Mouse (Mus musculus): ENCODE measurements at regions not wholly inside any gene's neighbourhood (a gene's known extent, or its start where the extent isn't known, plus 50 kb on each side); places are given as distances from the start of the nearest gene placed in this dataset.

DNA sequence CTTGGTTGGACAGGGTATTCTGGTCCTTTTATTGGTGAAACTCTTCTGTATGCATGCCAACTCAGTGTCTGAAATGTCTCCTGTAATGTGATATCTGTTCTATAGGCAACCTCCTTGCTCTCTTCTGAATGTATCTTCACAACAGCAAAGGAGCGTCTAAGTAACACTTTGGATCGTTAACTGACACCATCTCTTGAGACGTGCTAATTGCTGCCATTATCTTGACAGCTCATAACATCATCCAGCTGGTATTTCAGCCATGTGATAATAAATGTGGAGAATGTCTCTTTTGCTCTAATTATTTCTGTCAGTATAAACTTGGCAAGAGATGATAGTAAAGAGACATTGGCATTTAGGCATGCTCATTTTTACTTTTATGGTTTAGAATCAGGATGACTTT is 68.8 kb upstream of the Col8a1 start:
- DNase-seq: no peak

DNA sequence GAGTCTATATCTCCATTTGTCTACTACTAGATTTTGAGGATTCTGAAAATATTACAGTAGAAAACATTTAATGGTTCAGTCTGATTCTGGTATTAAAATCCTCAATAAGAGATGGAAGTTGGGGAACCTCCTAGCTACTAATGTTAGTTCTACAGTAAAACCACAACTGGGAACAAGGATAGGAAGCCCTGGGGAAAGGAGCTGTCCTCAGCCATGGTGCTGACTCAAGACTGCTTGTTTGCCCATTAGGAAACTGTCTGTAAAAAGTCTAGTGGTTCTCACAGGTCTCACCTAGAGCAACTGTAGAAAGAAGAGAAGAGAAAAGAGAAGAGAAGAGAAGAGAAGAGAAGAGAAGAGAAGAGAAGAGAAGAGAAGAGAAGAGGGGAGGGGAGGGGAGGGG is 90.9 kb upstream of the Col8a1 start:
- no peak for DNase-seq

DNA sequence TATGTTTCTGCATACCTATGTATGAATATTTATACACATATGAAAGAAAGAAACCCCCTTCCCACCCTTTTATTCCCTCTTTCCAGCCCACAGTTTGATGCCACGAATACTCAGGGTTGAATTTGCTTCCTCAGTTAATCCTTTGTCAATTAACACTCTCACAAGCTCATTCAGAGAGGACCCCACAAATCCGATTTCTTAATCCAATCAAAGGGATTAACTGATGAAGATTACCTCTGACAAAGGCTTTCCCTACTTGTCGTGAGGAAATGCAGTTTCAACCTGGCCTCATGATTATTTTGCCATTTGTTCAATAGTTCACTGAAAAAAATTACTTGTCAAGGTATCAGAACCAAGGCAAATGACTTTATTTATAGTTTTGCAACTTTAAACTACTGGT is 91.8 kb upstream of the Col8a1 start:
- DNase-seq: no peak

DNA sequence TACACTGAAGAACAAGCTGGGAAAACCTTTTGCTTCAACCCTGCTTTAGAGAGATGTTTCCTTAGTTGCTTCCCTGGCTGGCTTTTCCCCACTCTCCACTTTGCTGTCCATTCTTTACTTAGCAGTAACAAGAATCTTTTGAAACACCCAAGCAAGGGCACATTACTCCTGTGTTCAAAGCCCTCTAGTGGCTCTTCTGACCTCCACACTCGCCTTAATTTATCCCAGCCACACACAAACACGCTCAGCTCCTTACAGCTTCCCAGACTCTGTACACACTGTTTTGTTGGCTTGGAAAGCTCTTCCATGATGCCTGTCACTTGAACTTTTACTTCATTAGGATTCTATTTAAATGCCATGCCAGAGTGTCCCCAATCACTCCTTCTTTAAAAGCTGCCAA is 97.3 kb upstream of the Col8a1 start:
- DNase-seq: no peak

DNA sequence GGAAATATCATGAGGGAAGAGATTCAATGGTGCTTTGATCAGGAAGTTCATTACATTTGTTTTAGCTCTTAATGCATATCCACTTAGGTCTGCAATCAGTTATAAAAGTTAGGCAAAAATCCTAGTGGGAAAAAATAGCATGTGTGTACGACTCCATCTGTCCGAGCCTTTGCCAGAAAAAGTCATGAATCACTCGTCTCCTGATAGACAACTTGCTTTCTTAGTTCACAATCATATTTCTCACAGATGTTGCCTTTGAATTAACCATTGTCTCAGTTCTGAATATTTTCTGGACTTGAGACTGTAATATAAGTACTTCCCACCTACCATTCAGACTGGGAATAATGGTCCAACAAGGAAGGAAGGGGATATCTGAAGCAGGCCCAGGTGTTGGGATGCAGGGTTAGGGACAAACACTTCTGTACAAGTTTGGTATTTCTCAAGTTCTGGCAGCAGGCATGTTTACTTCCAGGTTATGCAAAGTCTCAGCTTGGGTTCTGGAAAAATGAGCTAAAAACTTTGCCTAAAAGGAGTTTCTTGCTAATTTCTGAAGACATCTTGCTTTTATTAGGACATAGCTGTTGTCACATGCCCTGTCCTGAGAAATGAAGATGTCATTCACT is 98.4 kb upstream of the Col8a1 start:
- no peak for DNase-seq

DNA sequence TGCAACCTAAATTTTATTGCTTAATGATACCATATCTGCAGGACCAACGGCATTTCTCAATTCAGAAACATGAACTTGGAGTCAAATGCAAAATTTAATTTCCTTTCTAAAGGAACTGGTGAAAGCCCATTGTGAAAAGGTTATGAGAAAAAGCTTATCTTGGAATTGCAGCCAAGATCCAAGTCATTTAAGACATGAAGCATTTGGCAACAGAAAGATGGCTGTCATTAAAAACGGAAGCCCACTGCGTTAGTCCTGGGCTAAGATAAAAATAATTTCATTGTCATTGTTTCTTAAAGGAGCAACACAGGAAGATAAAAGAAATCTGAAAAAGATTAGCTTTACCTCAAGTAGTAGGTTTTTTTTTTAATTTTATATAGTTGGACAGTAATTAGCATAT is 99.2 kb upstream of the Col8a1 start:
- DNase-seq: no peak

DNA sequence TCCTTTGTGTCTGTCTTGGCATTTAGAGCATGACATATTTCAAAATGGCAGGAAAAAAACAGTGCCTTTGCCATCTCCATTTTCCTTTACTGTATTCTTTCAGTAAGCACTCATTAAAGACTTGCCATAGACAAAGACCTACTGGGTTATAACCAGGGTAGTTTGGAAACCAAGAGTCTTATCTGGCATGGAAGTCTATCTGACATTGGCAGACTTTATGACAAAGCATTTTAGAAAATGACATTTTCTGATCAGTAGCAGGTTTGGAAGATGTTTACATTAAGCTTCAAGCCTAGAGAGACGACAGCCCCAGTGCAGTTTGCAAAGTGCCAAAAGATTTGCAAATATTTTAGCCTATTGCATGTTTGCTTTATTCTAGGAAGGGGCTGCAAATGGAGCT is 102.5 kb upstream of the Col8a1 start:
- no peak for DNase-seq

DNA sequence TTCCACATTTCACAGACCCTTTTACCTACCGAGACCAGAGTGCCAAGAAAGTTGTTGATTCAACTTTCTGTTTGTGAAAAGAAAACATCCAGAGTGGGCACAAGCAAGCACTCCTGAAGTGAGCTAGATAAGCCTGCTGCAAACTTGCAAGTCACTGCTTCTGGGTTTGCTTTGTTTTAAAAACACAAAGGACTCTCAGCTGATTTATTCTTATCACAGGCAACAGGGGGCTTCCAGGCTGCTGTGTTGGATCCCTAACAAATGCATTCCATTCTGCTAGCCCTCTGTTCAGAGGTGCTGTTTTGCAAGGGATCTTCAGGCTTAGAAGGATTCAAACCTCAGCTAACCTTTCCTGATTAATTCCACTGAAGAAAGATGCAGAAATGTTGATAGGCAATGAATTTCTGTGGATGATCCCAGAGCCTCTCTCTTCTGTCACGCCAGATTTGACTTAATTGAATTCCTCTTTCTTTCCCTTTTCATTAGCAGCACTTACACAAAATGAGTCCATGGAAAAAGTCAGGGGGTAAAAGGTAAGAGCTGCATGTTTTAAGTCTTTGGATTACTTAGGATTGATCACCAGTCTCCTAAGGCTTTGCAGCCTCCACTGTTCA is 103.7 kb upstream of the Col8a1 start:
- no peak for DNase-seq

DNA sequence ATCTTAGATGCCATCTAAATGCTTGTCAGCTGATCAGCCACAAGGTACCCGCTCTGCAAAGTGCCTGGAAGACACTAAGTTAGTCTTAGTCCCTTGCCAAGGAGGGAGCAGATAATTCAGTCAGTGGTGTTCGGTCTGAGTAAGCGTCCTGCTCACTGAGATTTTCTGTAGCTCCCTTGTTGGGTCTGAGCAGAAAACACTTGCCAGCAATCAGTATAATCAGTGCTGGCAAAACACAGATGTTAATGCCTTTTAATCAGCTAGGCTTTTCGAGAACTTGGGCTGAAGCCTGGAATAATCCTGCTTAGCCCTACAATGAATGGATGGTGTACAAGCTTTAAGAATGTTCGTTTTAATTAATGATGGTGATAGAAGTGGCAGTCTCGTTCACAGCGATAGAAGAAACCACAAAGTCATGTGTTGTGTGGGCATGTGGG is 104.2 kb upstream of the Col8a1 start:
- no peak for DNase-seq

DNA sequence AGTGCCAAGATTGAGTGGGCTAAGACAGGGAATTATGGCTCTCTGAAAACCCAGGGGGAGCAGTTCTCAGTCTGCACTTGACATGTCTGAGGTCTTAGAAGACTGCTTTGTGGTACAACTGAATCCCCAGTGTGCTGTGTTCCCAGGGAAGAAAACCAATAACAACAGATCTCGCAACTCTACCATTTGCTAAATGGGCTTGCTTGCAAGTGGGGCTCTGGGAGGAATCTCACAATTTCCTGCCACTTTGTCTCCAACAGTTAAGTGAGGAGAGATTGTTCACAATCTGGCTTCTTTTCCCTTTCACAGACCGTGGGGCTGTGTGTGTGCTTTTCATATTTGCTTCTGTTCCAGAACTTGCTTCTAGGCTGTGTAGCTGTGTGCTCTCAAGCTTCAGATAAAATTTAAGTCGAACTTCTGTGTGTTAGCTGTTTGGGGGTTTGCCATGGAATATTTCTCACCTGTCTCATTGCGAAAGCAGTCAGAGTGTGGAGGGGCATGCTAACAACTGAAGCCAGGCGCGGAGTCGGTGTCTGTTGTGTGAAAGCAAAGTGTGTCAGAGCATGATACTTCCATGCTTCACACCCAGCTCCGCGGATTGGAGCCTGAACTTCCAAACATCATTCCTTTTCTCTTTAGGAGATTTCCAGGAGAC is 108.8 kb upstream of the Col8a1 start:
- DNase-seq: no peak

DNA sequence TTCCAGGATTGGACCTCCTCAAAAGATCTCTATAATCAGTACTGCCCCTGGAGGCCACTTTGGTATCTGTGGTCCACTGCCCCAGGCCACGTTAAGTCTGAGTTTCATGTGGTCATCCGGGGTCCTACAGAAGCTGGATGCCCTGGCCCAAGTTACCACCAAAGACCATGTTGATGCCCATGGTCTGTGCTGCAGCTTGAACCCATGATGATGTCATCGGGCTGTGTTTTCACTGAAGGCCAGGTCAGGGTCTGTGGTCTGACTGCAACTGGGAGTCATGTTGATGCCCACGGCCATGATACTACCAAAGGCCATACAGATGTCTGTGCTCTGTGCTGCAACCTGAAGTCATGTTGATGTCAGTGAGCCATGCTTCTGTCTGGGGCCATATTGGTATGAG is 122.3 kb upstream of the Col8a1 start:
- no peak for DNase-seq

DNA sequence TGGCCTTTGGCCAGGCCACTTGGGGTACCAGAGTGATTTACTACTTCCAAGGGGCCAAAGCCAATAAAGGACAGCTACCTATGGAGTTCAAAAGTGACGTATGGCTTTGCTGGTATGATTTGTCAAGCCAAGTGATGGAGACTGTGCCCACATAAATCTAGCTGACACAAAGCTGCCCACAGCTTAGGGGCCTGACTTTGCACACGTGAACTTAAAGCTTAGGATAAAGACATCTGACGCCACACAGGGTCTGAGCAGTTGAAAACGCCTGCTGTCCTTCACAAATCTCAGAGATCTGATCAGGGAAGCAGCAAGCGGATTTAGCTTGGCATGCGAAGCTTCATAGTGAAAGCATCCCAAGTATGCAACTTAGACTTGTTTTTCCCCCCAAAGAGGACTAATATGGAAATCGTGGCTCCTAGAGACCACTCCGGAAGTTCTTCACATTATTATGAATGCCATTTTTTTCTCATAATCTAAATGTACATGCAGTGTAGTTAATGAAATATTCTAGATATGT is 127.1 kb upstream of the Col8a1 start:
- no peak for DNase-seq

DNA sequence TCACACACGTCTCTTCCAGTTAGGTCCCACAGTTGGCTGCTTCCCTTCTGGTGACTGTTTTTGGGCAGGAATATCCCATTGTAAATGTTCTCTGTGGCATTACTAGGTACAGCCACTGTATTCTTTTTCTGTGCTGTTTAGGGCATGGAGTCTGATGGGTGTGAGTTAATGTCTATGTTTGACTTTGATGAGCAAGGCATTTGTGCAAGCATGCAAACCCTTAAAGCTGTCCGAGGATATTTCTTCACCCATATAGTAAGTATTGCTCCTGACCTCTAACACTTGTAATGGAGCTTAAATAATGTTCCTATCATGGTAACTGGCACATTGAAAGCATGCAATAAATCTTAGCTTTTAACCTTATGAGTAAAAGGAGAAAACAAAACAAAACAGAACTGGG is 133.6 kb upstream of the Col8a1 start:
- DNase-seq: no peak

DNA sequence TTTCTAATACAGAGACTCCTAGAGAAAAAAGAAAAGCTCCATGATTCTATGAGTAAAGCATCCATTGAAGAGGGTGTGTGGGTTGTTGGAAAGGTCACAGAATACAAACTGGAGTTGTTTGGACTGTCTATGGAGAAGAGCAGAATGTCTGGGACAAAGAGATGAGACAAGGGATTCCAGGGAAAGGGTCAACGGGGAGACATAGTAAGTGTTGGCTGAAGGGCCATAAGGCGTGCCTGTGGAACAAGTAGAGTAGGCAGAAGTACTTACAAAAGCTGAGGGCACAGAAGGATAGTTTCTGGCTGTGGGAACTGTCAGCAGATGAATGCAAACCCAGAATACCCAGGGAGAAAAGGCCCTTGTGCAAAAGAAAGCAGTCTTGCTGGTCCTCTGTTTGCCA is 134.0 kb upstream of the Col8a1 start:
- no peak for DNase-seq

DNA sequence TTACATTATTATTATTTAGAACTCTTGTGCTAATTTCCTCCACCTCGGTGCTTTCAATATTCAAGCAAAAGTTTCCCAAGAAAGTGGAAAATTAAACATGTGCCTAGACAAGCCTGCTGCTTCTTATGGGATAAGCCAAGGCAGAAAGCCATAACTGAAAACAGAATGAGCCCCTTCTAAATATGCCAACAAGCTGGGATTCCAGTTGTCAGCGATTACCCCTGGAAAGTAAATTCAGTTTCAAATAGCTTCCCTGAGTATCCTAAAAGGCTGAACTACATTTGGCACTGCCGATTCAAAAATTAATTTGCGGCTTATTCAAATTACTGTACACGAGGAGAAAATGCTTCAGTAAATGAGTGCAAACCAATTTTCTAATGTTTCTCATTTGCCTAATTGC is 135.6 kb upstream of the Col8a1 start:
- no peak for DNase-seq

DNA sequence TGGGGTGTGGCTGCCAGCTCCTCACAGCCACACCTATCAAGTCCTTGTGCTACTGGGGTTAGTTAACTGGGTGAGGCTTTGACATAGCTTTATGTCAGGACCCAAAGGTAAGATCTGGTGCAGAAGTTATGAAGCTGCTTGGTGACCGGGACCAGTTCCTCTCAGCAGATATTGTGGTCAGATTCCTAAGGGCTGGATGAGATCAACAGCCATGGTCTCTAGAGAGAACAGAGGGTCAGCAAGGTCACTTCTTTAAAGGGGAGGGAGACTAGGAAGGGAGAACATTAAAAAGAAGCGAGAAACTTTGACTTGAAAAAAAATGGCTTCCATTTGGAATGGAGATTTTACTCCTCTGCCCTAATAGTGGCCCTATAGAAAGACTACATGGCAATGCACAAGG is 138.6 kb upstream of the Col8a1 start:
- DNase-seq: no peak

DNA sequence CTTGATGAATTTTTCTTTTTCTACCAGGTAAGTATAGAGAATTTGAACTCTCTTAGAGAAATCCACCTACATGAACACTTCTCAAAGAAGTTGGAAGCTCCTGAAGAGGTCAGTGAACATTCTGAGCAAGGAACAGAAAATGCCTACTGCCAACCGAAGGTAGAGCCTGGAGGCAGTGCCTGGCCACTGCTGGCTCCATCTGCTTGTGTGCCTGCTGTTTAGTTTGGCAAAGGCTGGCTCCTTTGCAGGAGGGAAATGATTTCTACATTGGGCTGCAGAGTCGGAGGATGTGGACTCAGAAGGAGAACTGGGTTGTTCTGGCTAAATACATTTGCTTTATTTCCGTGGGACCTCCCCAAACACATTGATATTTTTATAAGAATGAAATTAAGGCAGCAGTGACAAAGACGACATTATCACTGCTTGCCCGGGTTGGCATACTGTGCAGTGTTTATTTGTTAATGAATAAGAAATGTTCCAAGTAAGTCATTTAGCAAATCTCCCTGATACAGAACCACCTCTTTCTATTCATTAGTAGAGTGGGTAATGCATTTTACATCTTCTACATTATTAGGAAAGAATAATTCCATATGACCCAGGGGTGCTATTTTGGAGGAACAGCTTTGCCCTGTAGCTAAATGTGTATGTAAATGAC is 139.3 kb upstream of the Col8a1 start:
- DNase-seq: no peak

DNA sequence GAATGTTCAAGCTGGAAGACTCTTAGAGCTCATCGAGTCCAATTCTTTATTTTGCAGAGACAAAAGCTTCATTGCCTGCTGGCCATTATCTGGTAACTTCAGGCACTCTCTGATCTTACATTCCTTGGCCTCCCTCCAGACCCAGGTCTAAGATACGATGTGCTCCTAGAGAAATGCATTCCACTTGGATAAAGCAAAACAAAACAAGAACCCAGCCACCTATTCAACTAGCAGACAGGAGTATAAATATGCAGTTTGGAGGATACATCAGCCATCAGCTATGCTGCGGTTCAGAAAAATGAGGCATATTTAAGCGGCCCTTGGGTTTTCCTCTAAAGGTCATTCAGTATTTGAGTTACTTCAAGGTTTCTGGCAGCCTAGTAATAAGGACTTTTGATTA is 146.5 kb upstream of the Col8a1 start:
- no peak for DNase-seq

DNA sequence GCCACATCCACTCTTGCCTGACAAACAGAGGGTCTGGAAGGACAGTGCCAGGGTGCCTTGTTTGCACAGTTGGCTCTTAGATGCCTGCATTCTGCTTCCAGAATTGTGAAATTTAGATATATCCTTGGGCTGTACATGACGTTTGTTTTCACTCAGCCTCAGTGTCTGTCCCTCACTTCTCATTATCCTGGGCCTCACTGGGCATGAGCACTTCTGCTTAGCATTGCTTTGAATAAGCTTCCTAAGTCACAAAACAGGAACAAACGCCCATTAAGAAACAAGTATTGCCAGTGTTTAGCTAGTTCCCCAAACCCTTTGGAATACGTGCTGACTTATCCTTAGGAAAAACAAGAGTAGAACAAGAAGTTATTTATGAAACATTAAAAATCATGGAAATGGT is 148.0 kb upstream of the Col8a1 start:
- no peak for DNase-seq

DNA sequence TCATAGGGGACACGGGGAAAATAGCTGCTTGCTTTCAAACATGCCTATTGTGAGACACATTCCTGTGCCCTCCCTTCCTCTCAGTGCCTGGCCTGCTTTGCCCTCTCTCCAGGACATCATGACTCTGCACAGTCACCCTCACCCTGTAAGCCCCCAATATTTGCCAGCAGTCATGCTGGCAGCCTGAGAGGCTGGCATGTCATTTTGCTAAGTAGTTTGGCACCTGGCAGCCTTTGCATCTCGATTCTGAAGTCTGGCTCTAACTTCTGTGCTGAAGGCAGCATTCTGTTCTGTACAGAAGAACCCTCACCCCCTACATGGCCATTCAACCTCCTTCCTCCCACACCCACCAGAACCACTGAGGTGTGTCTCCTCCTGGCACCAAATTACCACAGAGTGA is 157.5 kb upstream of the Col8a1 start:
- no peak for DNase-seq

DNA sequence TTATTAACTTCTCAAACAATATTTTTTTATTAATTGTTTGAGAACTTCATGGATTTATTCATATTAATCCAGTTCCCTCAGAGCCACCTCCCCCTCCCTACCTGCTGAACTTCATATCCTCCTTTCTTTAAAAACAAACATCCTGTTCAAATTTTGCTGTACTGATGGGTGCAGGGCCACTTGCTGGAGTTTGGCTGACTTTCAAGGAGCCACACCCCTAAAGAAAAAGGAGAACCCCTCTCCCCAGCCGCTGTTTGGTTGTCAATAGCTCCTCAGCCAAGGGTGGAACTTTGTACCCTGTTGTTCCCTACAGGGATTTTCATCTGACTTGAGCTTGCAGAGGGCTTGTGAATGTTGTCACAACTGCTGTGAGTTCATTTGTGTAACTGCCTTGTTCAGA is 160.0 kb upstream of the Col8a1 start:
- no peak for DNase-seq

DNA sequence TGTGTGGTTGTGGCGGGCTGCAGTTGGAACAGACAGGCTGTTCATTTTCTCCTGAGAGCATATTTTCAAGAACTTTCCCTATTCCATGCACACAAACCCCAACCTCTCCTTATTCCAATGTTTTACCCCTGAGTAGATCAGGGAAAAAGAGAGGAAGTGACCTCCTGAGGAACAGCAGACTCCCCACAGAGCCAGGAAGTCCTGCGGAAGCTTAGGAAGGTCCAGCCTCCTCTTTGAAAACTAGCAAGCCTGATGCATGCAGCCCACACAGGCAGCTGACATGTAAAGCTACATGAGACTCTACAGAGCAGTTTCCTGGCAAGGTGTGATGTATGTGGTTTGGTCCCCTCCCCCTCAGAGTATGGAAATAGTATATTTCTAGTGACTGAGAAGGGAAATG is 160.9 kb upstream of the Col8a1 start:
- no peak for DNase-seq

DNA sequence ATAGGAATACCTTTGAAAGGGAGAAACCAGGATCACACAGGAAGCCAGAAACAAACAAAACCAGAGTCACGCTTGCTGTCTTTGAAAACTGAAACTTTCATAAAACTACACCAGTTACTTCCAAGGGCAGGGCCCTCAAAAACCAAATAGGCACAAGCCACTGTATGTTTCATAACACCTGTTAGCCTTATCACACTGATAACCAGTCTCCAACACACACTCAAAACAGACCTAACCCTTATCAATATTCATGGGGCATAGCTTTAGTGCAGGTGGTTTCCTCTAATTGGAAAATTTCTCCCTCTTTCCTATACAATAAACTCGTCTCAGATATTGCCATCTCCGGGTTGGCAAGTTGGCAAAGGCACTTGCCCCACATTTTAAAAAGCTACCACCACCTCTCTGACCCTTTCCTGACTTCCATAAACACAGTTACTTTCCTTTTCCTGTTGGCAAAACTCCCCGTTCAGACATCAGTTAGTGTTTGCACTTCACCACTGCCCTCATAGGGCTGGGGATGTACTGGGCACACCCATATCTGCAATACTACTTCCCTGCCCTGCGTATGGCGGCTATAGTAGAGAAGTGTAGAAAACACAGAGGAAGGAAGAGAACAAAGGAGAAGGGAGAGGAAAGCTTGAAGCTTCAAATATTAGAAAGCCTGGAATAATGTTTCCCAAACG is 169.1 kb upstream of the Col8a1 start:
- DNase-seq: no peak

DNA sequence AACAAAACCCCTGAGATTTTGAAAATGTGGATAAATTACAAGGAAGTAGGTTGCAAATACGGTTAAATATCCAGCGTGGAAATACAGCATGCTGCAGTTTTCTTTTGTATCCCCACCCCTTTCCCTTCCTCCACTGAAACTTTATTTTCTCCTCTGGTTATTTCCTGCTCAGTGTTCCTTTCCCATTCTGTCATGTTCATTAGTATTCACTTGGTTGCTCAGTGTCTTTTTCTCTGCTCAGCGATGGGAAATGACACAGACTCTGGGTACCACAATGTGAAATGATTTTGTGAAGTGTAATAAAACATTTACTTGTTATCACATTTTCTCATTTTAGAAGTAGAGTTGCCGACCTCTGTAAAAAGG is 169.6 kb upstream of the Col8a1 start:
- DNase-seq: no peak

Data from thymus, postnatal 25 days (tissue).